Mouse (Mus musculus) megakaryocyte, embryonic 14.5 days (primary cell): ENCODE data around the gene Fgfr2.

Experiments
- FLI1 ChIP-seq: IDR thresholded peaks from 2 replicates; pipeline ENCODE4 v1.6.1; 2012; ENCODE audit warnings: low read length, inconsistent platforms, mixed read lengths
- GATA1 ChIP-seq: IDR thresholded peaks from 3 replicates; pipeline ENCODE4 v1.6.1; 2012; ENCODE audit warnings: mixed read lengths, low read length, inconsistent platforms, borderline replicate concordance

GRCm38 (mm10) chr7:131644051-131644450, 1479.1 kb downstream of the Fgfr2 start:
- TF ChIP-seq GATA1 (no peak), FLI1 (no peak)
